Mouse (Mus musculus): ENCODE data around the gene Dusp16.

- TF ChIP-seq CTCF (IDR thresholded peaks at IDR 0.05; ENCODE audit: borderline replicate concordance, extremely low read depth, insufficient read depth, insufficient read length) (no peak), POLR2A (IDR thresholded peaks at IDR 0.05; ENCODE audit: borderline replicate concordance, extremely low read depth, insufficient read depth, insufficient read length, poor library complexity, severe bottlenecking) (no peak)
These were observed 22.1 kb downstream of the Dusp16 start for GRCm38 (mm10) chr6:134770339-134770738.
